Mouse (Mus musculus): ENCODE measurements around the gene Spon1. TPM values are rescaled to one million over a fixed set of nuclear protein-coding genes. Genes with fewer than 3 reads are reported as not detected.

Gene Spon1
- polyA plus RNA-seq, 1 experiment from 2014 or later: 62.0 TPM

- H3K27me3 ChIP-seq (ENCODE audit: insufficient read depth, poor library complexity, severe bottlenecking): no peaks in the 10 kb centered on the region
- no peaks in the 10 kb centered on the region for H3K36me3 ChIP-seq
- no peak overlapping the region for H3K4me3 ChIP-seq
- DNase-seq (ENCODE audit: low spot score): no peak
- no peak overlapping the region for H3K27ac ChIP-seq
- peaks cover 8% of the 10 kb centered on the region; the same call in 1 of the 2 replicates for H3K4me1 ChIP-seq
- 43% methylated on average over 3 of the region's 3 CpGs for WGBS
- H3K9me3 ChIP-seq: no peaks in the 10 kb centered on the region
Measured at GRCm38 (mm10) chr7:113856067-113856466, 90.3 kb downstream of the Spon1 start.

- H3K27ac ChIP-seq: no peak overlapping the region
- WGBS: 73% methylated on average over 5 of the region's 5 CpGs
- no peaks in the 10 kb centered on the region for H3K9me3 ChIP-seq
- no peak overlapping the region for H3K4me3 ChIP-seq
- no peaks in the 10 kb centered on the region for H3K36me3 ChIP-seq
- no peak for DNase-seq (ENCODE audit: low spot score)
- no peaks in the 10 kb centered on the region for H3K27me3 ChIP-seq (ENCODE audit: insufficient read depth, poor library complexity, severe bottlenecking)
- peaks cover 8% of the 10 kb centered on the region; the same call in 1 of the 2 replicates for H3K4me1 ChIP-seq
Measured at GRCm38 (mm10) chr7:113859480-113859881, 93.7 kb downstream of the Spon1 start.

GRCm38 (mm10) chr7:113861964-113862363, 96.2 kb downstream of the Spon1 start:
- Histone ChIP-seq H3K36me3 (no peaks in the 10 kb centered on the region), H3K4me3 (no peak overlapping the region), H3K27ac (no peak overlapping the region), H3K4me1 (no peaks in the 10 kb centered on the region), H3K27me3 (ENCODE audit: insufficient read depth, poor library complexity, severe bottlenecking) (no peaks in the 10 kb centered on the region), H3K9me3 (no peaks in the 10 kb centered on the region)
- no peak for DNase-seq (ENCODE audit: low spot score)
- WGBS: 92% methylated on average over 4 of the region's 4 CpGs

GRCm38 (mm10) chr7:113872846-113873245, 107.0 kb downstream of the Spon1 start:
- no peak for DNase-seq (ENCODE audit: low spot score)
- Histone ChIP-seq H3K36me3 (0 out of 2 replicates have a peak, but pooled peaks cover 6% of the 10 kb centered on the region), H3K4me3 (no peak overlapping the region), H3K4me1 (no peaks in the 10 kb centered on the region), H3K27ac (no peak overlapping the region), H3K27me3 (ENCODE audit: insufficient read depth, poor library complexity, severe bottlenecking) (no peaks in the 10 kb centered on the region), H3K9me3 (no peaks in the 10 kb centered on the region)
- 78% methylated on average over 1 of the region's 1 CpGs for WGBS

- no peaks in the 10 kb centered on the region for H3K27me3 ChIP-seq (ENCODE audit: insufficient read depth, poor library complexity, severe bottlenecking)
- no peaks in the 10 kb centered on the region for H3K9me3 ChIP-seq
- no peak overlapping the region for H3K4me3 ChIP-seq
- peak; percentile 31 for DNase-seq (ENCODE audit: low spot score)
- no peaks in the 10 kb centered on the region for H3K4me1 ChIP-seq
- peaks cover 6% of the 10 kb centered on the region; the same call in 1 of the 2 replicates for H3K36me3 ChIP-seq
- 83% methylated on average over 4 of the region's 4 CpGs for WGBS
- no peak overlapping the region for H3K27ac ChIP-seq
Measured at GRCm38 (mm10) chr7:113877451-113877850, 111.7 kb downstream of the Spon1 start.

- H3K4me1 ChIP-seq: no peaks in the 10 kb centered on the region
- H3K27me3 ChIP-seq (ENCODE audit: insufficient read depth, poor library complexity, severe bottlenecking): no peaks in the 10 kb centered on the region
- WGBS: 90% methylated on average over 5 of the region's 5 CpGs
- no peak overlapping the region for H3K27ac ChIP-seq
- DNase-seq (ENCODE audit: low spot score): no peak
- H3K9me3 ChIP-seq: no peaks in the 10 kb centered on the region
- no peak overlapping the region for H3K4me3 ChIP-seq
- H3K36me3 ChIP-seq: peaks cover 6% of the 10 kb centered on the region; the same call in 1 of the 2 replicates
Measured at GRCm38 (mm10) chr7:113877926-113878325, 112.1 kb downstream of the Spon1 start.

- Histone ChIP-seq H3K9me3 (no peaks in the 10 kb centered on the region), H3K4me3 (no peak overlapping the region), H3K27ac (no peak overlapping the region), H3K27me3 (ENCODE audit: insufficient read depth, poor library complexity, severe bottlenecking) (no peaks in the 10 kb centered on the region), H3K36me3 (peaks cover 6% of the 10 kb centered on the region; the same call in 1 of the 2 replicates), H3K4me1 (no peaks in the 10 kb centered on the region)
- no peak for DNase-seq (ENCODE audit: low spot score)
- 76% methylated on average over 7 of the region's 7 CpGs for WGBS
Measured at GRCm38 (mm10) chr7:113879085-113879501, 113.3 kb downstream of the Spon1 start.

- no peak overlapping the region for H3K27ac ChIP-seq
- H3K36me3 ChIP-seq: peaks cover 6% of the 10 kb centered on the region; the same call in 1 of the 2 replicates
- H3K4me3 ChIP-seq: no peak overlapping the region
- no peaks in the 10 kb centered on the region for H3K27me3 ChIP-seq (ENCODE audit: insufficient read depth, poor library complexity, severe bottlenecking)
- H3K9me3 ChIP-seq: no peaks in the 10 kb centered on the region
- DNase-seq (ENCODE audit: low spot score): no peak
- H3K4me1 ChIP-seq: no peaks in the 10 kb centered on the region
- WGBS: 89% methylated on average over 3 of the region's 3 CpGs
Measured at GRCm38 (mm10) chr7:113880021-113880420, 114.2 kb downstream of the Spon1 start.

GRCm38 (mm10) chr7:113890782-113891181, 125.0 kb downstream of the Spon1 start:
- WGBS: 94% methylated on average over 2 of the region's 2 CpGs
- DNase-seq (ENCODE audit: low spot score): peak; percentile 56
- Histone ChIP-seq H3K4me1 (no peaks in the 10 kb centered on the region), H3K36me3 (peaks cover 37% of the 10 kb centered on the region), H3K4me3 (no peak overlapping the region), H3K27ac (no peak overlapping the region), H3K27me3 (ENCODE audit: insufficient read depth, poor library complexity, severe bottlenecking) (no peaks in the 10 kb centered on the region), H3K9me3 (no peaks in the 10 kb centered on the region)

- 86% methylated on average over 6 of the region's 6 CpGs for WGBS
Measured at GRCm38 (mm10) chr7:113891491-113891890, 125.7 kb downstream of the Spon1 start.

GRCm38 (mm10) chr7:113893944-113894662, 128.3 kb downstream of the Spon1 start:
- Histone ChIP-seq H3K9me3 (no peaks in the 10 kb centered on the region), H3K27ac (no peak overlapping the region), H3K36me3 (peaks cover 44% of the 10 kb centered on the region), H3K4me1 (no peaks in the 10 kb centered on the region), H3K27me3 (ENCODE audit: insufficient read depth, poor library complexity, severe bottlenecking) (no peaks in the 10 kb centered on the region), H3K4me3 (no peak overlapping the region)
- WGBS: 87% methylated on average over 7 of the region's 7 CpGs
- peak; percentile 68 for DNase-seq (ENCODE audit: low spot score)

More at GRCm38 (mm10) chr7:113891491-113891890, 125.7 kb downstream of the Spon1 start:
- peak; percentile 62 for DNase-seq (ENCODE audit: low spot score)
- Histone ChIP-seq H3K4me3 (no peak overlapping the region), H3K36me3 (peaks cover 41% of the 10 kb centered on the region), H3K27me3 (ENCODE audit: insufficient read depth, poor library complexity, severe bottlenecking) (no peaks in the 10 kb centered on the region), H3K9me3 (no peaks in the 10 kb centered on the region), H3K27ac (no peak overlapping the region), H3K4me1 (no peaks in the 10 kb centered on the region)

GRCm38 (mm10) chr7:113895266-113895665, 129.5 kb downstream of the Spon1 start:
- no peak overlapping the region for H3K27ac ChIP-seq
- 58% methylated on average over 5 of the region's 5 CpGs for WGBS
- H3K4me3 ChIP-seq: no peak overlapping the region
- H3K27me3 ChIP-seq (ENCODE audit: insufficient read depth, poor library complexity, severe bottlenecking): no peaks in the 10 kb centered on the region
- H3K36me3 ChIP-seq: peaks cover 42% of the 10 kb centered on the region
- DNase-seq (ENCODE audit: low spot score): peak; percentile 11
- H3K9me3 ChIP-seq: no peaks in the 10 kb centered on the region
- no peaks in the 10 kb centered on the region for H3K4me1 ChIP-seq

GRCm38 (mm10) chr7:113898388-113898787, 132.6 kb downstream of the Spon1 start:
- H3K27ac ChIP-seq: no peak overlapping the region
- H3K4me1 ChIP-seq: peaks cover 13% of the 10 kb centered on the region; the same call in 1 of the 2 replicates
- no peaks in the 10 kb centered on the region for H3K9me3 ChIP-seq
- peak; percentile 16 for DNase-seq (ENCODE audit: low spot score)
- H3K27me3 ChIP-seq (ENCODE audit: insufficient read depth, poor library complexity, severe bottlenecking): no peaks in the 10 kb centered on the region
- no peak overlapping the region for H3K4me3 ChIP-seq
- H3K36me3 ChIP-seq: peaks cover 22% of the 10 kb centered on the region
